Mouse (Mus musculus) layer of hippocampus, adult 8-10 months (tissue): ENCODE results near the gene Olfr166. TPM values are rescaled to one million over a fixed set of nuclear protein-coding genes. Genes with fewer than 3 reads are reported as not detected.
"Not testable (repeated sequence)": the region's sequence is repeated elsewhere in the genome, so short reads cannot be mapped to it uniquely, and the experiment has no call there.

Source experiments
- DNase-seq, 2 experiments: peaks; one replicate each; pipeline ENCODE4 v3.0.0; 2022; ENCODE audit warnings: low spot score in 2 of 2
- total RNA-seq, 4 experiments: library from RNA; stranded (reverse); gene quantifications; 2 replicates each; pipeline ENCODE4 v1.2.4; 2022

The Olfr166 gene
- total RNA-seq, result not detected

GRCm38 (mm10) chr16:19483394-19483793 is at the start of gene Olfr166:
TSS of gene Olfr166 (plus strand) at chr16:19483694.
- no peak for DNase-seq

GRCm38 (mm10) chr16:19458741-19459140 is 24.8 kb upstream of the Olfr166 start:
- not testable (repeated sequence) for DNase-seq

GRCm38 (mm10) chr16:19464365-19464764 is 19.1 kb upstream of the Olfr166 start:
- no peak for DNase-seq

GRCm38 (mm10) chr16:19522166-19522565 is 38.7 kb downstream of the Olfr166 start, which contains the start of gene Olfr167:
TSS of gene Olfr167 (minus strand) at chr16:19522266.
- DNase-seq, result no peak

- no peak for DNase-seq
These were observed 52.0 kb downstream of the Olfr166 start, which contains the start of gene Olfr168 for GRCm38 (mm10) chr16:19535455-19535854. TSS of gene Olfr168 (minus strand) at chr16:19535555.

Other genes with a start within 250 kb of the Olfr166 start
- gene Olfr164, start 169.6 kb upstream of the Olfr166 start, total RNA-seq, result not detected
- not detected for gene Olfr165, start 60.6 kb upstream of the Olfr166 start, total RNA-seq
- gene Olfr167, start 38.6 kb downstream of the Olfr166 start, total RNA-seq, result not detected
- gene Olfr168, start 51.9 kb downstream of the Olfr166 start, total RNA-seq, result not detected
- not detected for gene Olfr169, start 88.1 kb downstream of the Olfr166 start, total RNA-seq
- gene Olfr170, start 128.2 kb downstream of the Olfr166 start, total RNA-seq, result not detected
- not detected for gene Olfr171, start 146.2 kb downstream of the Olfr166 start, total RNA-seq
- under 1 TPM in 2 of 4 experiments, not detected in 2; 0.11 to 0.12 TPM for gene Lamp3, start 222.7 kb downstream of the Olfr166 start, total RNA-seq